Mouse (Mus musculus): ENCODE data around the gene Nr1i2. TPM values are rescaled to one million over a fixed set of nuclear protein-coding genes. Genes with fewer than 3 reads are reported as not detected.
A peak's percentile ranks its signal among the peaks of the same experiment; 100 is the strongest.

Gene Nr1i2
- polyA plus RNA-seq, 1 experiment: not detected

- Histone ChIP-seq H3K4me3 (ENCODE audit: insufficient read depth, low read length) (no peak overlapping the region), H3K4me1 (ENCODE audit: control insufficient read depth, insufficient read depth, low read length) (no peaks in the 10 kb centered on the region)
Measured at GRCm38 (mm10) chr16:38271601-38272000, 23.0 kb downstream of the Nr1i2 start.

GRCm38 (mm10) chr16:38255927-38256326, 38.7 kb downstream of the Nr1i2 start:
- TF ChIP-seq POLR2A (IDR thresholded peaks at IDR 0.05; ENCODE audit: low read depth, low read length) (no peak), CTCF (IDR thresholded peaks at IDR 0.05; ENCODE audit: borderline replicate concordance, insufficient read depth, low read length) (no peak)
- 0 out of 2 replicates have a peak, but pooled peaks cover 4% of the 10 kb centered on the region for H3K4me1 ChIP-seq (ENCODE audit: control insufficient read depth, insufficient read depth, low read length)
- H3K27ac ChIP-seq (ENCODE audit: insufficient read depth, low read length): no peak overlapping the region
- H3K4me3 ChIP-seq (ENCODE audit: insufficient read depth, low read length): no peak overlapping the region

More at GRCm38 (mm10) chr16:38271601-38272000, 23.0 kb downstream of the Nr1i2 start:
- TF ChIP-seq CTCF (IDR thresholded peaks at IDR 0.05; ENCODE audit: borderline replicate concordance, insufficient read depth, low read length) (no peak), POLR2A (IDR thresholded peaks at IDR 0.05; ENCODE audit: low read depth, low read length) (no peak)
- H3K27ac ChIP-seq (ENCODE audit: insufficient read depth, low read length): no peak overlapping the region

GRCm38 (mm10) chr16:38255107-38255506, 39.5 kb downstream of the Nr1i2 start:
- H3K4me3 ChIP-seq (ENCODE audit: insufficient read depth, low read length): no peak overlapping the region
- no peak for TF ChIP-seq POLR2A (IDR thresholded peaks at IDR 0.05; ENCODE audit: low read depth, low read length)
- no peak for TF ChIP-seq CTCF (IDR thresholded peaks at IDR 0.05; ENCODE audit: borderline replicate concordance, insufficient read depth, low read length)
- no peak overlapping the region for H3K27ac ChIP-seq (ENCODE audit: insufficient read depth, low read length)
- 0 out of 2 replicates have a peak, but pooled peaks cover 4% of the 10 kb centered on the region for H3K4me1 ChIP-seq (ENCODE audit: control insufficient read depth, insufficient read depth, low read length)

- Histone ChIP-seq H3K4me3 (ENCODE audit: insufficient read depth, low read length) (no peak overlapping the region), H3K4me1 (ENCODE audit: control insufficient read depth, insufficient read depth, low read length) (peaks cover 9% of the 10 kb centered on the region), H3K27ac (ENCODE audit: insufficient read depth, low read length) (no peak overlapping the region)
- TF ChIP-seq CTCF (IDR thresholded peaks at IDR 0.05; ENCODE audit: borderline replicate concordance, insufficient read depth, low read length): no peak
- no peak for TF ChIP-seq POLR2A (IDR thresholded peaks at IDR 0.05; ENCODE audit: low read depth, low read length)
Measured at GRCm38 (mm10) chr16:38254001-38254400, 40.6 kb downstream of the Nr1i2 start.

GRCm38 (mm10) chr16:38250467-38250866, 44.2 kb downstream of the Nr1i2 start:
- no peak overlapping the region for H3K27ac ChIP-seq (ENCODE audit: insufficient read depth, low read length)
- H3K4me1 ChIP-seq (ENCODE audit: control insufficient read depth, insufficient read depth, low read length): peaks cover 20% of the 10 kb centered on the region
- no peak overlapping the region for H3K4me3 ChIP-seq (ENCODE audit: insufficient read depth, low read length)
- TF ChIP-seq POLR2A (IDR thresholded peaks at IDR 0.05; ENCODE audit: low read depth, low read length) (no peak), CTCF (IDR thresholded peaks at IDR 0.05; ENCODE audit: borderline replicate concordance, insufficient read depth, low read length) (no peak)

- Histone ChIP-seq H3K27ac (ENCODE audit: insufficient read depth, low read length) (peak overlapping the region; percentile 47; the same call in 1 of the 2 replicates), H3K4me1 (ENCODE audit: control insufficient read depth, insufficient read depth, low read length) (peaks cover 25% of the 10 kb centered on the region), H3K4me3 (ENCODE audit: insufficient read depth, low read length) (no peak overlapping the region)
- TF ChIP-seq POLR2A (IDR thresholded peaks at IDR 0.05; ENCODE audit: low read depth, low read length) (no peak; the same call in 1 of the 2 replicates), CTCF (IDR thresholded peaks at IDR 0.05; ENCODE audit: borderline replicate concordance, insufficient read depth, low read length) (no peak)
Measured at GRCm38 (mm10) chr16:38248331-38248961, 46.2 kb downstream of the Nr1i2 start.

- peak overlapping the region; percentile 64 for H3K27ac ChIP-seq (ENCODE audit: insufficient read depth, low read length)
- no peak overlapping the region for H3K4me3 ChIP-seq (ENCODE audit: insufficient read depth, low read length)
- H3K4me1 ChIP-seq (ENCODE audit: control insufficient read depth, insufficient read depth, low read length): peaks cover 25% of the 10 kb centered on the region
- TF ChIP-seq POLR2A (IDR thresholded peaks at IDR 0.05; ENCODE audit: low read depth, low read length) (no peak), CTCF (IDR thresholded peaks at IDR 0.05; ENCODE audit: borderline replicate concordance, insufficient read depth, low read length) (no peak)
Measured at GRCm38 (mm10) chr16:38245849-38246585, 48.6 kb downstream of the Nr1i2 start.

GRCm38 (mm10) chr16:38245379-38245778, 49.2 kb downstream of the Nr1i2 start:
- no peak overlapping the region for H3K4me3 ChIP-seq (ENCODE audit: insufficient read depth, low read length)
- peaks cover 25% of the 10 kb centered on the region for H3K4me1 ChIP-seq (ENCODE audit: control insufficient read depth, insufficient read depth, low read length)
- TF ChIP-seq POLR2A (IDR thresholded peaks at IDR 0.05; ENCODE audit: low read depth, low read length) (no peak), CTCF (IDR thresholded peaks at IDR 0.05; ENCODE audit: borderline replicate concordance, insufficient read depth, low read length) (no peak)
- peak overlapping the region; percentile 64 for H3K27ac ChIP-seq (ENCODE audit: insufficient read depth, low read length)

- Histone ChIP-seq H3K27ac (ENCODE audit: insufficient read depth, low read length) (peak overlapping the region; percentile 31; the same call in 1 of the 2 replicates), H3K4me3 (ENCODE audit: insufficient read depth, low read length) (no peak overlapping the region), H3K4me1 (ENCODE audit: control insufficient read depth, insufficient read depth, low read length) (peaks cover 21% of the 10 kb centered on the region)
- TF ChIP-seq POLR2A (IDR thresholded peaks at IDR 0.05; ENCODE audit: low read depth, low read length) (no peak), CTCF (IDR thresholded peaks at IDR 0.05; ENCODE audit: borderline replicate concordance, insufficient read depth, low read length) (no peak)
Measured at GRCm38 (mm10) chr16:38244111-38244510, 50.5 kb downstream of the Nr1i2 start.

GRCm38 (mm10) chr16:38240167-38240566, 54.5 kb downstream of the Nr1i2 start:
- H3K4me3 ChIP-seq (ENCODE audit: insufficient read depth, low read length): no peak overlapping the region
- TF ChIP-seq POLR2A (IDR thresholded peaks at IDR 0.05; ENCODE audit: low read depth, low read length) (no peak), CTCF (IDR thresholded peaks at IDR 0.05; ENCODE audit: borderline replicate concordance, insufficient read depth, low read length) (no peak)
- no peak overlapping the region for H3K27ac ChIP-seq (ENCODE audit: insufficient read depth, low read length)
- H3K4me1 ChIP-seq (ENCODE audit: control insufficient read depth, insufficient read depth, low read length): peaks cover 3% of the 10 kb centered on the region; the same call in 1 of the 2 replicates

Measured in embryonic fibroblast, embryonic 13.5 days (primary cell).